Mouse (Mus musculus): ENCODE data around the gene Zwilch. TPM values are rescaled to one million over a fixed set of nuclear protein-coding genes. Genes with fewer than 3 reads are reported as not detected.
A peak's percentile ranks its signal among the peaks of the same experiment; 100 is the strongest.
"Not testable (repeated sequence)": the region's sequence is repeated elsewhere in the genome, so short reads cannot be mapped to it uniquely, and the experiment has no call there.

Zwilch gene
- polyA plus RNA-seq, 1 experiment from 2014 or later: 21.9 TPM

- Histone ChIP-seq H3K4me2 (peak overlapping the region; percentile 65), H3K27me3 (no peaks in the 10 kb centered on the region), H3K9me3 (no peaks in the 10 kb centered on the region), H3K9ac (no peak overlapping the region), H3K4me1 (peaks cover 19% of the 10 kb centered on the region), H3K4me3 (peak overlapping the region; percentile 66), H3K27ac (peak overlapping the region; percentile 86), H3K36me3 (peaks cover 77% of the 10 kb centered on the region)
- no peak for ATAC-seq (ENCODE audit: insufficient number of reproducible peaks, insufficient read depth, low FRiP score, low TSS enrichment, low read depth)
- WGBS: 41% methylated on average over 3 of the region's 3 CpGs
Observed at GRCm38 (mm10) chr9:64178610-64178973, 5.7 kb upstream of the Zwilch start.

GRCm38 (mm10) chr9:64175378-64175777 lies 2.5 kb upstream of the Zwilch start:
- no peak for ATAC-seq (ENCODE audit: insufficient number of reproducible peaks, insufficient read depth, low FRiP score, low TSS enrichment, low read depth)
- Histone ChIP-seq H3K27me3 (no peaks in the 10 kb centered on the region), H3K9ac (no peak overlapping the region; the same call in 1 of the 2 replicates), H3K36me3 (peaks cover 47% of the 10 kb centered on the region), H3K4me1 (peaks cover 32% of the 10 kb centered on the region), H3K4me3 (0 out of 2 replicates have a peak overlapping the region, but pooled peaks have one; percentile 93), H3K9me3 (no peaks in the 10 kb centered on the region), H3K27ac (no peak overlapping the region), H3K4me2 (peak overlapping the region; percentile 82; the same call in 1 of the 2 replicates)
- WGBS: 82% methylated on average over 11 of the region's 11 CpGs

- WGBS: 70% methylated on average over 8 of the region's 8 CpGs
- no peak overlapping the region for H3K27ac ChIP-seq
- H3K4me2 ChIP-seq: peak overlapping the region; percentile 82
Observed at GRCm38 (mm10) chr9:64174766-64175165, 1.9 kb upstream of the Zwilch start.

GRCm38 (mm10) chr9:64174341-64174740 lies 1.4 kb upstream of the Zwilch start:
- Histone ChIP-seq H3K27me3 (no peaks in the 10 kb centered on the region), H3K9ac (peak overlapping the region; percentile 93), H3K27ac (peak overlapping the region; percentile 95; the same call in 1 of the 2 replicates), H3K9me3 (no peaks in the 10 kb centered on the region), H3K4me1 (peaks cover 25% of the 10 kb centered on the region), H3K4me3 (peak overlapping the region; percentile 93), H3K36me3 (peaks cover 45% of the 10 kb centered on the region), H3K4me2 (peak overlapping the region; percentile 82)
- ATAC-seq (ENCODE audit: insufficient number of reproducible peaks, insufficient read depth, low FRiP score, low TSS enrichment, low read depth): no peak

More at GRCm38 (mm10) chr9:64174766-64175165, 1.9 kb upstream of the Zwilch start:
- Histone ChIP-seq H3K36me3 (peaks cover 45% of the 10 kb centered on the region), H3K27me3 (no peaks in the 10 kb centered on the region), H3K9me3 (no peaks in the 10 kb centered on the region), H3K9ac (peak overlapping the region; percentile 93; the same call in 1 of the 2 replicates), H3K4me3 (peak overlapping the region; percentile 93), H3K4me1 (peaks cover 27% of the 10 kb centered on the region)
- no peak for ATAC-seq (ENCODE audit: insufficient number of reproducible peaks, insufficient read depth, low FRiP score, low TSS enrichment, low read depth)

- no peaks in the 10 kb centered on the region for H3K27me3 ChIP-seq
- under 1% methylated on average over 16 of the region's 16 CpGs for WGBS
- H3K9me3 ChIP-seq: no peaks in the 10 kb centered on the region
- H3K4me2 ChIP-seq: peak overlapping the region; percentile 82
- H3K4me1 ChIP-seq: peaks cover 25% of the 10 kb centered on the region
- peak overlapping the region; percentile 93 for H3K9ac ChIP-seq
- H3K36me3 ChIP-seq: peaks cover 43% of the 10 kb centered on the region
- peak overlapping the region; percentile 93 for H3K4me3 ChIP-seq
- H3K27ac ChIP-seq: peak overlapping the region; percentile 95
- ATAC-seq (ENCODE audit: insufficient number of reproducible peaks, insufficient read depth, low FRiP score, low TSS enrichment, low read depth): no peak
Observed at GRCm38 (mm10) chr9:64173666-64174220, 839 bp upstream of the Zwilch start.

GRCm38 (mm10) chr9:64172145-64172815 lies 624 bp downstream of the Zwilch start:
- H3K4me2 ChIP-seq: peak overlapping the region; percentile 82
- H3K4me3 ChIP-seq: peak overlapping the region; percentile 93
- H3K9ac ChIP-seq: peak overlapping the region; percentile 88
- peak; percentile 52; the same call in 1 of the 2 replicates for ATAC-seq (ENCODE audit: insufficient number of reproducible peaks, insufficient read depth, low FRiP score, low TSS enrichment, low read depth)
- 3% methylated on average over 18 of the region's 18 CpGs for WGBS
- H3K27me3 ChIP-seq: no peaks in the 10 kb centered on the region
- H3K27ac ChIP-seq: peak overlapping the region; percentile 95
- peaks cover 28% of the 10 kb centered on the region for H3K36me3 ChIP-seq
- H3K4me1 ChIP-seq: peaks cover 25% of the 10 kb centered on the region
- no peaks in the 10 kb centered on the region for H3K9me3 ChIP-seq

- H3K27me3 ChIP-seq; H3K4me3 ChIP-seq; ATAC-seq (ENCODE audit: insufficient number of reproducible peaks, insufficient read depth, low FRiP score, low TSS enrichment, low read depth); H3K9me3 ChIP-seq; H3K9ac ChIP-seq; H3K4me2 ChIP-seq; H3K27ac ChIP-seq: not testable (repeated sequence)
- Histone ChIP-seq H3K4me1 (peaks cover 21% of the 10 kb centered on the region), H3K36me3 (peaks cover 18% of the 10 kb centered on the region)
- WGBS: 90% methylated on average over 3 of the region's 3 CpGs
Observed at GRCm38 (mm10) chr9:64169967-64170366, 2.9 kb downstream of the Zwilch start.

- no peak for ATAC-seq (ENCODE audit: insufficient number of reproducible peaks, insufficient read depth, low FRiP score, low TSS enrichment, low read depth)
- Histone ChIP-seq H3K4me3 (no peak overlapping the region), H3K27me3 (no peaks in the 10 kb centered on the region), H3K4me1 (no peaks in the 10 kb centered on the region), H3K36me3 (peaks cover 71% of the 10 kb centered on the region), H3K9ac (no peak overlapping the region), H3K27ac (no peak overlapping the region), H3K4me2 (no peak overlapping the region), H3K9me3 (no peaks in the 10 kb centered on the region)
- 89% methylated on average over 5 of the region's 5 CpGs for WGBS
Observed at GRCm38 (mm10) chr9:64160471-64160870, 12.4 kb downstream of the Zwilch start.

GRCm38 (mm10) chr9:64156641-64157040 lies 16.3 kb downstream of the Zwilch start:
- Histone ChIP-seq H3K9ac (no peak overlapping the region), H3K4me3 (no peak overlapping the region), H3K4me1 (no peaks in the 10 kb centered on the region), H3K4me2 (no peak overlapping the region), H3K27ac (no peak overlapping the region), H3K36me3 (peaks cover 73% of the 10 kb centered on the region), H3K27me3 (no peaks in the 10 kb centered on the region), H3K9me3 (no peaks in the 10 kb centered on the region)
- WGBS: 95% methylated on average over 1 of the region's 1 CpGs
- no peak for ATAC-seq (ENCODE audit: insufficient number of reproducible peaks, insufficient read depth, low FRiP score, low TSS enrichment, low read depth)

- ATAC-seq (ENCODE audit: insufficient number of reproducible peaks, insufficient read depth, low FRiP score, low TSS enrichment, low read depth): no peak
- Histone ChIP-seq H3K27me3 (no peaks in the 10 kb centered on the region), H3K4me3 (no peak overlapping the region), H3K4me1 (no peaks in the 10 kb centered on the region), H3K36me3 (peaks cover 38% of the 10 kb centered on the region), H3K9me3 (no peaks in the 10 kb centered on the region), H3K27ac (no peak overlapping the region), H3K9ac (no peak overlapping the region), H3K4me2 (no peak overlapping the region)
- WGBS: 94% methylated on average over 9 of the region's 9 CpGs
Observed at GRCm38 (mm10) chr9:64139879-64140278, 33.0 kb downstream of the Zwilch start.

GRCm38 (mm10) chr9:64138896-64139295 lies 34.0 kb downstream of the Zwilch start:
- not testable (repeated sequence) for H3K27ac ChIP-seq; H3K9ac ChIP-seq; H3K9me3 ChIP-seq; H3K4me3 ChIP-seq; H3K4me2 ChIP-seq; H3K27me3 ChIP-seq; ATAC-seq (ENCODE audit: insufficient number of reproducible peaks, insufficient read depth, low FRiP score, low TSS enrichment, low read depth); H3K4me1 ChIP-seq
- H3K36me3 ChIP-seq: peaks cover 33% of the 10 kb centered on the region
- WGBS: 4% methylated on average over 6 of the region's 6 CpGs

GRCm38 (mm10) chr9:64131623-64132022 lies 41.3 kb downstream of the Zwilch start:
- Histone ChIP-seq H3K9me3 (no peaks in the 10 kb centered on the region), H3K4me2 (no peak overlapping the region), H3K27me3 (no peaks in the 10 kb centered on the region), H3K4me3 (no peak overlapping the region), H3K4me1 (no peaks in the 10 kb centered on the region), H3K9ac (no peak overlapping the region), H3K27ac (no peak overlapping the region), H3K36me3 (peaks cover 2% of the 10 kb centered on the region)
- ATAC-seq (ENCODE audit: insufficient number of reproducible peaks, insufficient read depth, low FRiP score, low TSS enrichment, low read depth): no peak
- WGBS: 78% methylated on average over 6 of the region's 6 CpGs
